12 mouse cellular contexts compared by ENCODE assay signal in genomic region chr5:132373471-132374075, GRCm38 (mm10).
DNase-seq lines count a peak whose midpoint lies in the region; ATAC-seq and TF ChIP-seq lines count a peak whose summit lies in the region.
"Had no signal": no experiment of that assay in that cellular context is flagged by ENCODE, and none has a peak within 500 bp of the region (broad histone marks: within the 10 kb centered on the region; RNA-seq: fewer than 3 reads in every experiment).

No protein-coding gene starts in this region.

- H3K36me3 ChIP-seq in lung, embryonic 14.5 days (ENCODE audit: insufficient read depth): no peaks in the 10 kb centered on the region
- no peaks in the 10 kb centered on the region for H3K36me3 ChIP-seq in liver, embryonic 14.5 days (replicated peaks; ENCODE audit: control insufficient read depth, insufficient read depth, low read depth)
- no peaks in the 10 kb centered on the region for H3K36me3 ChIP-seq in forebrain, embryonic 16.5 days (ENCODE audit: control insufficient read depth, insufficient read depth)
- H3K36me3 ChIP-seq: forebrain, embryonic 10.5 days; heart, embryonic 12.5 days; liver, embryonic 15.5 days had no signal

- no peak for ATAC-seq in lung, embryonic 14.5 days (ENCODE audit: insufficient read depth)
- ATAC-seq in liver, embryonic 14.5 days (ENCODE audit: insufficient read depth): peak; percentile 43; the same call in 1 of the 2 replicates
- ATAC-seq in forebrain, embryonic 16.5 days: no peak
- ATAC-seq: inflammation-experienced regulatory T-cells, adult 6 months had no signal

- no peaks in the 10 kb centered on the region for H3K9me3 ChIP-seq in lung, embryonic 14.5 days (ENCODE audit: low read depth, low read length)
- H3K9me3 ChIP-seq in liver, embryonic 14.5 days (ENCODE audit: control insufficient read depth, low read length): no peaks in the 10 kb centered on the region
- H3K9me3 ChIP-seq in forebrain, embryonic 16.5 days (ENCODE audit: control insufficient read depth, low read length): no peaks in the 10 kb centered on the region
- H3K9me3 ChIP-seq: forebrain, embryonic 10.5 days; heart, embryonic 12.5 days; liver, embryonic 15.5 days had no signal

- peak; percentile 72 for DNase-seq in adrenal gland, postnatal 10 days
- no peak for DNase-seq in adrenal gland, adult 8-10 months
- peak; percentile 81 for DNase-seq in lung, embryonic 14.5 days
- no peak for DNase-seq in lung, adult 2 months
- DNase-seq in cerebellum, postnatal 10 days: peak; percentile 61 to 75
- peak in 1 of 3 experiments; percentile 12 for DNase-seq in liver, embryonic 14.5 days (ENCODE audit: low read depth in 3 of 3, low spot score in 3 of 3)
- no peak for DNase-seq in spleen, adult 12 weeks (ENCODE audit: low spot score)

- no peak for TF ChIP-seq POLR2A in lung, adult 2 months (IDR thresholded peaks at IDR 0.05; ENCODE audit: borderline replicate concordance, extremely low read depth, low read depth, low read length)

- H3K9ac ChIP-seq in lung, embryonic 14.5 days: no peak overlapping the region
- H3K9ac ChIP-seq in liver, embryonic 14.5 days (replicated peaks): no peak overlapping the region
- H3K9ac ChIP-seq in forebrain, embryonic 16.5 days (replicated peaks; ENCODE audit: low read depth, low read length): no peak overlapping the region
- H3K9ac ChIP-seq: heart, embryonic 12.5 days; liver, embryonic 15.5 days had no signal

- TF ChIP-seq CTCF in lung, embryonic 14.5 days (IDR thresholded peaks at IDR 0.05; ENCODE audit: low read depth): no peak
- TF ChIP-seq CTCF in lung, adult 2 months (IDR thresholded peaks at IDR 0.05; ENCODE audit: insufficient read depth, low read length): no peak
- TF ChIP-seq CTCF in liver, embryonic 14.5 days (IDR thresholded peaks at IDR 0.05; ENCODE audit: low read depth): no peak

- 58% methylated on average over 4 of the region's 4 CpGs for WGBS in lung, embryonic 14.5 days
- WGBS in lung, adult 2 months: 72% methylated on average over 4 of the region's 4 CpGs
- WGBS in liver, embryonic 14.5 days (ENCODE audit: insufficient replicate concordance): 34% methylated on average over 4 of the region's 4 CpGs
- WGBS in forebrain, embryonic 16.5 days: 64% methylated on average over 4 of the region's 4 CpGs

- peaks cover 4% of the 10 kb centered on the region for H3K4me1 ChIP-seq in lung, embryonic 14.5 days (ENCODE audit: insufficient read depth)
- no peaks in the 10 kb centered on the region; the same call in 1 of the 2 replicates for H3K4me1 ChIP-seq in lung, adult 2 months (ENCODE audit: control insufficient read depth, insufficient read depth, low read length)
- peaks cover 0 to 7% of the 10 kb centered on the region in 2 experiments; a peak in 2 of 4 replicates for H3K4me1 ChIP-seq in liver, embryonic 14.5 days (replicated peaks; ENCODE audit: control insufficient read depth in 2 of 2, insufficient read depth in 2 of 2, low read length in 1 of 2)
- H3K4me1 ChIP-seq in forebrain, embryonic 16.5 days (replicated peaks; ENCODE audit: control insufficient read depth, insufficient read depth, low read length): peaks cover 27% of the 10 kb centered on the region

- no peaks in the 10 kb centered on the region for H3K27me3 ChIP-seq in lung, embryonic 14.5 days (ENCODE audit: insufficient read depth, low read length)
- H3K27me3 ChIP-seq in liver, embryonic 14.5 days (ENCODE audit: control insufficient read depth, insufficient read depth, low read length): no peaks in the 10 kb centered on the region
- H3K27me3 ChIP-seq in forebrain, embryonic 16.5 days (replicated peaks; ENCODE audit: control insufficient read depth, insufficient read depth, low read length): no peaks in the 10 kb centered on the region
- H3K27me3 ChIP-seq: heart, embryonic 12.5 days; liver, embryonic 15.5 days had no signal

- H3K4me2 ChIP-seq in lung, embryonic 14.5 days: no peak overlapping the region
- no peak overlapping the region for H3K4me2 ChIP-seq in liver, embryonic 14.5 days (ENCODE audit: low read depth)
- no peak overlapping the region for H3K4me2 ChIP-seq in forebrain, embryonic 16.5 days (ENCODE audit: low read length)
- H3K4me2 ChIP-seq: heart, embryonic 12.5 days; liver, embryonic 15.5 days had no signal

- peak; percentile 27 for TF ChIP-seq EP300 in liver, embryonic 14.5 days (IDR thresholded peaks at IDR 0.05; ENCODE audit: low read depth)

- H3K4me3 ChIP-seq in lung, embryonic 14.5 days (ENCODE audit: low read depth, low read length): no peak overlapping the region
- no peak overlapping the region for H3K4me3 ChIP-seq in lung, adult 2 months (replicated peaks; ENCODE audit: extremely low read depth, low read depth, low read length)
- no peak overlapping the region for H3K4me3 ChIP-seq in liver, embryonic 14.5 days (ENCODE audit: insufficient read depth in 1 of 2, low read depth in 2 of 2, low read length in 2 of 2)
- no peak overlapping the region for H3K4me3 ChIP-seq in forebrain, embryonic 16.5 days (replicated peaks; ENCODE audit: low read length)
- H3K4me3 ChIP-seq: forebrain, embryonic 10.5 days; heart, embryonic 12.5 days; liver, embryonic 15.5 days had no signal

- H3K27ac ChIP-seq in lung, embryonic 14.5 days (ENCODE audit: low read depth): no peak overlapping the region
- H3K27ac ChIP-seq in liver, embryonic 14.5 days: no peak overlapping the region
- no peak overlapping the region for H3K27ac ChIP-seq in forebrain, embryonic 16.5 days (ENCODE audit: low read length)
- H3K27ac ChIP-seq: forebrain, embryonic 10.5 days; liver, embryonic 15.5 days had no signal

Comparison
In these comparisons a context has a peak if more than half of its experiments do, and no peak if none do; other contexts are left out.
1. DNase-seq: peak in adrenal gland, postnatal 10 days (single experiment), lung, embryonic 14.5 days (single experiment) and cerebellum, postnatal 10 days (2 of 2); none in adrenal gland, adult 8-10 months (single experiment), lung, adult 2 months (single experiment) and spleen, adult 12 weeks (single experiment).